Mouse (Mus musculus) heart, adult 2 months (tissue): ENCODE results near the gene Mst1. TPM values are rescaled to one million over a fixed set of nuclear protein-coding genes. Genes with fewer than 3 reads are reported as not detected.

ENCODE experiments used
- DNase-seq, 2 experiments: peaks; one replicate each; pipeline ENCODE4 v3.0.0; 2021
- H3K27ac ChIP-seq: fragments of 200-600 bp; 2 replicates; pipeline ENCODE4 v1.8.1; 2022
- H3K27me3 ChIP-seq: fragments of 200-500 bp; 2 replicates; pipeline ENCODE4 v1.6.1; 2012; ENCODE audit warnings: mild to moderate bottlenecking, low read length, inconsistent platforms, mixed read lengths; ENCODE audit not compliant: control insufficient read depth, insufficient read depth
- H3K36me3 ChIP-seq: fragments of 200-500 bp; 2 replicates; pipeline ENCODE4 v1.6.1; 2012; ENCODE audit warnings: low read length, inconsistent platforms; ENCODE audit not compliant: control insufficient read depth, insufficient read depth
- H3K4me1 ChIP-seq: fragments of 200-500 bp; 2 replicates; pipeline ENCODE4 v1.6.1; 2011; ENCODE audit warnings: low read length; ENCODE audit not compliant: control insufficient read depth, insufficient read depth
- H3K4me3 ChIP-seq: fragments of 200-600 bp; 2 replicates; pipeline ENCODE4 v1.8.1; 2022
- H3K79me2 ChIP-seq: fragments of 200-500 bp; replicated peaks from 2 replicates; pipeline ENCODE4 v1.6.1; 2012; ENCODE audit warnings: mild to moderate bottlenecking, inconsistent platforms, low read length, moderate library complexity, mixed read lengths; ENCODE audit not compliant: control insufficient read depth, insufficient read depth
- H3K9ac ChIP-seq: fragments of 200-500 bp; 2 replicates; pipeline ENCODE4 v1.6.1; 2012; ENCODE audit warnings: low read depth, mild to moderate bottlenecking, control low read depth, inconsistent platforms, low read length, mixed read lengths
- CTCF ChIP-seq: fragments of 200-600 bp; IDR thresholded peaks from 2 replicates; pipeline ENCODE4 v1.8.1; 2022; ENCODE audit warnings: antibody characterized with exemption, mild to moderate bottlenecking, moderate library complexity
- EP300 ChIP-seq: fragments of 200-500 bp; IDR thresholded peaks from 2 replicates; pipeline ENCODE4 v1.6.1; 2011; ENCODE audit warnings: low read depth, low read length, control low read depth; ENCODE audit not compliant: insufficient read depth
- POLR2A ChIP-seq: fragments of 200-500 bp; IDR thresholded peaks from 2 replicates; pipeline ENCODE4 v1.6.1; 2011; ENCODE audit warnings: mild to moderate bottlenecking, low read depth, low read length, control low read depth; ENCODE audit not compliant: insufficient read depth
- WGBS: fragments of 180-500 bp; shearing (Covaris S2); methylation state at CpG from one replicate; pipeline ENCODE4 v1.1.7; 2018; 5-methylcytosine and 5-hydroxymethylcytosine counted together
- intact Hi-C: fragments of 180-260 bp; cut with DNase I; formaldehyde crosslinking; loops from one replicate; pipeline ENCODE4 v1.15.1; 2025
- polyA plus RNA-seq: library from polyadenylated mRNA; depleted of rRNA; stranded (reverse); fragments of >200 nt; gene quantifications from 2 replicates; pipeline ENCODE4 v1.2.3, GENCODE M21; 2012
- total RNA-seq, 2 experiments: library from RNA; stranded (reverse); gene quantifications; 2 replicates each; pipeline ENCODE4 v1.2.3; 2021

The Mst1 gene
- total and polyA plus RNA-seq, 3 experiments, result 0.59 TPM; not detected in 2

DNA sequence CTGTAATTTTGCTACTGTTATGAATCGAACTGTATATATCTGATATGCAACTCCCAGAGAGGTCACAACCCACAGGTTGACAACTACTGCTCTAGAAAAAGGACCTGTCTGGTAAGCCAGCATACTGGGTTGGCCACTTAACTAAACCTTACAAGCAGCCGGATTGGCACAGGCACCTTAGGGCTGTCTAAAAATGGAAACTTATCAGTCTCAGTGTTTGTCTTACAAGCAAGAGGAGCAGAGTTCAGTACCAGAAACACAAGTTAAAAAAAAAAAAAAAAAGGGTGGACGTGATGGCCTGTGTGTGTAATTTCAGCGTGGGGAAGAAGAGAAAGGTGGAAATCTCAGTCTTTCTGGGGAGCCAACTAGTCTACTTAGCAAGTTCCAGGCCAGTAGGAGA, 8.4 kb upstream of the Mst1 start:
- Histone ChIP-seq H3K4me1 (peaks cover 1% of the 10 kb centered on the region), H3K27ac (no peak overlapping the region; the same call in 1 of the 2 replicates), H3K36me3 (no peaks in the 10 kb centered on the region), H3K4me3 (no peak overlapping the region), H3K9ac (no peak overlapping the region), H3K27me3 (no peaks in the 10 kb centered on the region), H3K79me2 (no peaks in the 10 kb centered on the region)
- WGBS, result 47% methylated on average over 4 of the region's 4 CpGs
- DNase-seq, result no peak
- TF ChIP-seq CTCF (no peak), POLR2A (no peak), EP300 (no peak)
- intact Hi-C loops, result no loop called here

DNA sequence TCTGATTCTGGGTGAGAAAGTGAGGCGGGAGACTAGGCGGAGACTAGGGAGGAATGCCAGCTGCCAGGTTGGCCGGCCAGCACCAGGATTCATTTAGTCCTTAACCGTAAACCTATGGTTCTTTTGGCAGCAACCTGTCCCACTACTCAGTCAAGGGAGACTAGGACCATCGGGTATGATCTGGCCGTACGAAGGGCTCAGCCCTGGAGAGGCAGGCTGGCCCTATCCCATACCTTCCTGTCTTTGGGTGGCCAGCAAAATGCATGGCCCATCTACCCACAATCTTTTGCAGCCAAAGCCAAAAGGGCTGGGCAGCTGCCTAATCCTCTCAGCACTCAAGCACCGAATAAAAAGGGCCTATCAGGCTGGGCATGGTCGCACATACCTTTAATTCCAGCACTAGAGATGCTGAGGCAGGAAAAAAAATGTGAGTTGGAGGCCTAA, 7.7 kb upstream of the Mst1 start:
- TF ChIP-seq POLR2A (no peak), CTCF (no peak), EP300 (no peak)
- DNase-seq, result no peak
- no peak overlapping the region for H3K9ac ChIP-seq
- H3K4me1 ChIP-seq, result peaks cover 1% of the 10 kb centered on the region
- peak overlapping the region; percentile 52 for H3K27ac ChIP-seq
- no peaks in the 10 kb centered on the region for H3K27me3 ChIP-seq
- no peaks in the 10 kb centered on the region for H3K79me2 ChIP-seq
- H3K36me3 ChIP-seq, result no peaks in the 10 kb centered on the region
- 50% methylated on average over 9 of the region's 9 CpGs for WGBS
- intact Hi-C loops, result no loop called here
- H3K4me3 ChIP-seq, result no peak overlapping the region

DNA sequence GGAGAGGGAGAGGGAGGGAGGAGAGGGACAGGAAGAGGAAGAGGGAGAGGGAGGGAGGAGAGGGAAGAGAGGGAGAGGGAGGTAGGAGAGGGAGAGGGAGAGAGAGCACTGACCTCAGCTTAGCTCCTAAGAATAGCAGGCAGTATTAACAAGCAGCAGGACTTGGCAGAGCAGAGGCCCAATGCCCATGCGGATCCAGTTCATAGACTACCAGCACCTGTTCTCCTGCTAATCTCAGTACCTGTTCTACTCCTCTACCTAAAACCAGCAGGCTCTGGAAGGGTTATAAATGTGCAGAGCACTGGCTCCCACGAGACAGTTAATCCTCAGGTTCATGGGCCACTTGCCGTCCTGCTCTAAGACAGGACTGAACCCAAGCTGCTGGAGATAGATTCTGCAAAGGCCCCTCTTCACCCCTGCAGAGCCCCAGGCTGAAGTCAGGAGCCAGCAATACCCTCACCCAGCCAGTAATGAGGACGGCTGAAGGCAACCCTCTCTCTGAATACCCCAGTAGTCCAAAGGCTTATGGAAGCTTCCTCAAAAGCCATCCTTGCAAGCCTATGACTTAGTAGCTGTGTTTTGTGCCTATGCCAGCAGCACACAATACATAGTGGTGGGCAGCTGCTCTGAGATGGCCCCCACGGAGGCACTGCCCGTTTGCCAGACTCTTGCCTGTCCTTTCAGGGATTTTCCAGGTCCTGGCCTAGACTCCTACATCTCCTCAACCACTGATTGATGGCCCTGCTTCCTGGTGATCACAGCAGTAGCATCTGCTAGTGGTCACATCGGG, 6.9 kb upstream of the Mst1 start:
- 49% methylated on average over 7 of the region's 7 CpGs for WGBS
- Histone ChIP-seq H3K27ac (peak overlapping the region; percentile 57), H3K9ac (no peak overlapping the region)

DNA sequence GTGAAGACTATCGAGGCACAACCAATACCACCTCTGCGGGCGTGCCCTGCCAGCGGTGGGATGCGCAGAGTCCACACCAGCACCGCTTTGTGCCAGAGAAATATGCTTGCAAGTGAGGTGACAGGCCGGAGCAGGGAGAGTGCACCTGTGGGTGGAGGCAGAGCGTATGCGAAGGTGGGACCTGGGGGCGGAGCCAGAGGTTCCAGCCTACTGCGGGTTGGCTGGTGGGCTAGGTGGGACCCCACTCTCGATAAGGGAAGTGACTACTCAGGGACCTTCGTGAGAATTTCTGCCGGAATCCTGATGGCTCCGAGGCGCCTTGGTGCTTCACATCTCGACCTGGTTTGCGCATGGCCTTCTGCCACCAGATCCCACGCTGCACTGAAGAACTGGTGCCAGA, 2.3 kb downstream of the Mst1 start:
- no peak overlapping the region for H3K4me3 ChIP-seq
- intact Hi-C loops, result no loop called here
- no peak overlapping the region for H3K9ac ChIP-seq
- no peaks in the 10 kb centered on the region for H3K79me2 ChIP-seq
- no peaks in the 10 kb centered on the region for H3K36me3 ChIP-seq
- no peak overlapping the region for H3K27ac ChIP-seq
- no peak for TF ChIP-seq POLR2A
- TF ChIP-seq CTCF, result no peak
- no peak for TF ChIP-seq EP300
- DNase-seq, result no peak
- 8% methylated on average over 19 of the region's 19 CpGs for WGBS
- H3K27me3 ChIP-seq, result no peaks in the 10 kb centered on the region
- H3K4me1 ChIP-seq, result peaks cover 6% of the 10 kb centered on the region

More for the DNA sequence above, 6.9 kb upstream of the Mst1 start:
- no peaks in the 10 kb centered on the region for H3K27me3 ChIP-seq
- no peak overlapping the region for H3K4me3 ChIP-seq
- H3K79me2 ChIP-seq, result no peaks in the 10 kb centered on the region
- DNase-seq, result no peak
- H3K36me3 ChIP-seq, result no peaks in the 10 kb centered on the region
- intact Hi-C loops, result no loop called here
- peaks cover under 1% of the 10 kb centered on the region for H3K4me1 ChIP-seq
- TF ChIP-seq POLR2A (no peak), CTCF (no peak), EP300 (no peak)

DNA sequence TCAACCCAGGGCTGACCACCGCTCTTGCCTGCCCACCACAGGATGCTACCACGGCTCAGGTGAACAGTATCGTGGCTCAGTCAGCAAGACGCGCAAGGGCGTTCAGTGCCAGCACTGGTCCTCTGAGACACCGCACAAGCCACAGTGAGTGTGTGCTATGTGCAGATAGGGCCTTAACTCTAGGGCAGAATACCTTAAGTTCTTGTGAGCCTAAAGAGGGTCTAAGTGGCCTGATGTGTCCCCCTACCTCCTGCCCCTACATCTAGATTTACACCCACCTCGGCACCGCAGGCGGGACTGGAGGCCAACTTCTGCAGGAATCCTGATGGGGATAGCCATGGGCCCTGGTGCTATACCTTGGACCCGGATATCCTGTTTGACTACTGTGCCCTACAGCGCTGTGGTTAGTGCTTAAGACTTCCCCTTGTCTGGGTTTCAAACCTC, 2.8 kb downstream of the Mst1 start, which contains the start of gene Rnf123:
Gene Rnf123 (minus strand): TSS at position 359 of the 444 bp plus-strand sequence.
- Histone ChIP-seq H3K79me2 (no peaks in the 10 kb centered on the region), H3K9ac (no peak within 1 kb of the TSS), H3K4me3 (no peak within 1 kb of the TSS), H3K27me3 (no peaks in the 10 kb centered on the region), H3K36me3 (no peaks in the 10 kb centered on the region), H3K4me1 (peaks cover 6% of the 10 kb centered on the region), H3K27ac (no peak within 1 kb of the TSS)
- DNase-seq, result no peak
- WGBS, result 30% methylated on average over 12 of the region's 12 CpGs
- intact Hi-C loops, result no loop called here
- no peak for TF ChIP-seq CTCF
- no peak for TF ChIP-seq EP300
- TF ChIP-seq POLR2A, result no peak

DNA sequence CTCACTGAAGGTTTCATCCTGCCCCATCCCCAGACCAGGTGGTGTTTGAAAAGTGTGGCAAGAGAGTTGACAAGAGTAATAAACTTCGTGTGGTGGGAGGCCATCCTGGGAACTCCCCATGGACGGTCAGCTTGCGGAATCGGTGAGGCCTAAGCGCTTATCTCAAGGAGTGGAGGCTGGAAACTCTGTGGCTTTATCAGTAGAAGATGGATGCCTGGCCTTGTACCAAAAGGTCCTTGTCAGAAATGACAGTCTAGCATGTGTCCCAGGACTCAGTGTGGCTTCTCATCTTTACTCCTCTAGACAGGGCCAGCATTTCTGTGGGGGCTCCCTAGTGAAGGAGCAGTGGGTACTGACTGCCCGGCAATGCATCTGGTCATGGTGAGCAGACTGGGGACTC, 3.3 kb downstream of the Mst1 start:
- Histone ChIP-seq H3K4me3 (no peak overlapping the region), H3K9ac (no peak overlapping the region), H3K79me2 (no peaks in the 10 kb centered on the region), H3K4me1 (peaks cover 3% of the 10 kb centered on the region), H3K27ac (no peak overlapping the region), H3K27me3 (no peaks in the 10 kb centered on the region), H3K36me3 (no peaks in the 10 kb centered on the region)
- TF ChIP-seq POLR2A, result 0 out of 2 replicates have a peak, but pooled peaks have one; percentile 5
- no peak for TF ChIP-seq EP300
- no peak for TF ChIP-seq CTCF
- intact Hi-C loops, result no loop called here
- 54% methylated on average over 6 of the region's 6 CpGs for WGBS
- no peak for DNase-seq
